Mouse (Mus musculus) stomach, adult 2 months (tissue): ENCODE data around the gene Cldn16. TPM values are rescaled to one million over a fixed set of nuclear protein-coding genes. Genes with fewer than 3 reads are reported as not detected.

Source experiments
- polyA plus RNA-seq: library from polyadenylated mRNA; depleted of rRNA; stranded (reverse); fragments of >200 nt; gene quantifications from 2 replicates; pipeline ENCODE4 v1.2.3, GENCODE M21; 2012; rRNA removed

Cldn16 gene
- polyA plus RNA-seq = not detected in 2 replicates

DNA sequence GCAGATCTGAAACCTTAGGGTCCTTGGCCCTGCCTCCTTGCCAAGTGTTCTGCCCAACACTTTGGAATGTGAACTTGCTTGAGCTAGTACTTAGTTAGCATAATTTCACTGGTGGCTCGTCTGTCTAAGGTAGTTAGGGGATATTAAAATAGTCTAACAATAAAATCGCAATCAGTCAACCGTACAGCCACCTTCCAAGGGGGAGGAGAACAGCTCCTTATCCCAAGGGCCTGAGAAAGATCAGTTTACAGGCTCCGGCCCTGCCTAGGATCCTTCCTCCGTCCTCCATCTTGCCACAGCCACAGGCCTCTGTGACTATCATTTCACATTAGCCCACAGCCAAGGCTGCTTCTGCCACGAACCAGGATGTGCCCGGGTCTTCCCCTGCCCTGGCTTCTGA, at the start of gene Cldn16:
Gene Cldn16 (plus strand): TSS at position 301 of the 400 bp plus-strand sequence.

GRCm38 (mm10) chr16:26526669-26527068, 63.7 kb downstream of the Cldn16 start, which contains the start of gene Tmem207:
TSS of gene Tmem207 (minus strand) at chr16:26526769.

Other genes with a start within 250 kb of the Cldn16 start
- gene Cldn1, start 91.3 kb upstream of the Cldn16 start, polyA plus RNA-seq = 1.6 and 2.0 TPM in 2 replicates
- gene Tmem207, start 63.6 kb downstream of the Cldn16 start, polyA plus RNA-seq = not detected in 2 replicates
- gene Il1rap, start 118.6 kb downstream of the Cldn16 start, polyA plus RNA-seq = 0.43 and 0.53 TPM in 2 replicates